Mouse (Mus musculus) adrenal gland, adult 8-10 months (tissue): ENCODE data around the gene Card11. TPM values are rescaled to one million over a fixed set of nuclear protein-coding genes. Genes with fewer than 3 reads are reported as not detected.

Source experiments
- DNase-seq: peaks from one replicate; pipeline ENCODE4 v3.0.0; 2022
- total RNA-seq, 4 experiments: library from RNA; stranded (reverse); gene quantifications; 2 replicates each; pipeline ENCODE4 v1.2.4; 2022

Card11 gene
- 1 to 10 TPM in 1 of 4 experiments, under 1 TPM in 3; 0.49 to 1.3 (median 0.85) TPM for total RNA-seq

DNA sequence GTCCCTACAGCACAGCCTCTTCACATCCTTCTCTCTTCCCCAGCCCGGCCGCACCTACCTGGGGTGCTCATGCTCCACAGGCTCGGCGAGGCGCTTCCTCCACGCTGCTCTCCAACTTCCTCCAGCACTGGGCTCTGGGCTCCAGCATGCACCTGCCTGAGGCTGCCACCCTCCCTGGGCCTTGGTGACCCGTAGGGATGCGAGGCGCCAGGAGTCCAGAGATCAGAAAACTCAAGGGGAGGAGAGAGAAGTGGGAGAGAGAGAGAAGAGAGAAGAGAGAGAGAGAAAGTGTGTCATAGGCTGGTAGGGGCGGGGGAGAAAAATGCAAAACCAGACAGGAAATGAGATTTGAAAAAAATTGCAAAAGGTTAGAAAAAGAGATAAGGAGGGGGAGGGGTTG, at the start of gene Card11:
Gene Card11 (minus strand): TSS at position 234 of the 400 bp plus-strand sequence.
- no peak for DNase-seq

DNA sequence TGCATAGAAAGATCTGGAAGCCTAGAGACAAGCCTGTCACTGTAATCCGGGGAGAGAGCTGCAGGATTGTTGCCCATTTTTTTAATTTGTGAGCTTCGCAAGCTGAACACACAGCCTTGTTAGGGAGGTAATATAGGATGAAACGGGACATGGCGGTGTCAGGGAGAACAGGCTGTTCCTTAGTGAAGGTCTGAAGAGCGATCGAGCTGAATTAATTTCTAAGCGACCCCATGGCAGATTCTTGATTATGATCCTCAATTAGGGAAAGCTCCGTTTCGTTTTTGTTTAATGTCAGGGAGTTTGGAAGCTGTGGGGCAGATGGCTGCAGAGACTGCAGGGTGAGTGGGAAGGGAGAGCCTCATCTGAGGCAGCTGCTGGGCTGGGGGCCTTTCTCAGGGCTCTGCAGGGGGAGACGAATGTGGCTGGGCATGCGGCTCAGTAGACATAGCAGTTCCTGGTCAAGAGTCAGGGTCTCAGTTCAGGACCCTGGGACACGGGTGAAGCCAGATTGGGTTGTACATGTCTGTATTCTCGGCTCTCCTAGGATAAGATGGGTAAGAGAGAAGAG, 47.4 kb upstream of the Card11 start:
- DNase-seq: no peak

DNA sequence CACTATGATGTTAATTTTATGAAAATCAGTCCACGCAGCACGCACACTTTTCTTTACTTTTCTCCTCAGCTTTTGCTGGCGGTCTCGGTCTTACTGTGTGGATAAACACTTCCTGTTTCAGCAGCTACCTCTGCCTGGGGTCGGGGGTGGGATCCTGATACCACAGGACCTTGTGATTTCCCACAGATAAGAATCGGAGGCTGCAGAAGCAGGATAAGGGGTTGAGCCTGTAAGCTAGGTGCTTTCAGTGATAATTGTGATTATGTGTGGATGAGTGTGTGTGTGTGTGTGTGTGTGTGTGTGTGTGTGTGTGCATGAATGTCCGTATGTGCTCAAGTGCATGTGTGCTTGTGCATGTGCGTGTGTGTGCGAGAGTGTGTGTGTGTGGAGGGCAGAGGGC, 44.6 kb upstream of the Card11 start:
- no peak for DNase-seq

- no peak for DNase-seq
Measured at GRCm38 (mm10) chr5:141043654-141044447, 43.5 kb upstream of the Card11 start.

DNA sequence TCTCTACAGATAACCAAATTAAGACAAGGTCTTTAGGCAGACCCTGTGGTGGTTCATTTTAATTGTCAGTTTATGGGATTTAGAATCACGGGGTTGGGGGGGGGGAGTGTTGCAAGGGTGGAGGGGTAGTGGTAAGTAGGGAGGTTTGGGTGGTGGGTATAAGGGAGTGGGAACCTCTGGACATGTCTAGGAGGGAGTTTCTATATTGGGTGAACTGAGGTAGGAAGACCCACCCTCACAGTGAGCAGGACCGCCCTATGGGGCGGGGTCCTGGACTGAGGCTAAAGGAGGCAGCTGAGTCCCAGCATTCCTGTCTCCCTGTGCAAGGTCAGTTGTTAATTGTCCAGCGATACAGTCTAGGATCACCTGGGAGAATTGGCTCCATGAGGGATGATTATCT, 42.0 kb upstream of the Card11 start:
- DNase-seq: no peak

DNA sequence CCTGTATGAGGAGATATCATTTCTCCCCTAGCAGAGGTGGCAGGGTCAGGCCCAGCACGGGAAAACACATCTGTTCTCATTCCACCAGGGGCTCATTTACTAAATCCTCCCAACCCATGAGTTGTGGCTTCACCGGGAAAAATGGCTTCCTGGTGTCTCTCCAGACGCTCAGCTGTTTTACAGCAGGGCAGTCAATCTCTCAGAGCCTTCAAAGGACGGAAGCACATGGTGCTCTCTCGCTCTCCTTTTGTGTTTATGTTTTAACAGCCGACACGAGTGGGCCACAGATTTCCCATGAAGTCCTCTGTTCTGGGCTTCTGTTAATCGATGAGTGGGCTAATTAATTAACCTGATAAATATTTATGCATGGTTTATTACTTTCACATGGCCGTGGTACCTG, 40.5 kb upstream of the Card11 start:
- no peak for DNase-seq

DNA sequence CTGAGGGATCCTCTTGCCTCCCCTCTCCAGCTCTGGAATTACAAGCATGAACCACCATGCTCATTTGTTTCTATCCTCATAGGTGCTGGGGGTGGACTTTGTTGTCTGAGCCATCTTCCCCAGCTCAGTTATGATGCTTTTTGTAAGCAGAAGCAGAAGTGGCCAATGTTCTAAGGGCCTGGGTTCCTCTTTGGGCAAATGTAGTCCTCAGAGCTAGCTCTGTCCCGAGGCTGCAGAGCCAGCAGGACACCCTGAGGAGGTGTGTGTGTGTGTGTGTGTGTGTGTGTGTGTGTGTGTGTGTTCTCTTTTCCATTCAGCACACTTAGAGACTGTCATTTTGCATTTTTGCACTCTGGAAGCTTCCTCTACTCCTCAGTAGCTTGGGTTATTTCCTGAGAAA, 38.0 kb upstream of the Card11 start:
- no peak for DNase-seq

GRCm38 (mm10) chr5:141035346-141035745, 35.0 kb upstream of the Card11 start:
- DNase-seq: no peak

DNA sequence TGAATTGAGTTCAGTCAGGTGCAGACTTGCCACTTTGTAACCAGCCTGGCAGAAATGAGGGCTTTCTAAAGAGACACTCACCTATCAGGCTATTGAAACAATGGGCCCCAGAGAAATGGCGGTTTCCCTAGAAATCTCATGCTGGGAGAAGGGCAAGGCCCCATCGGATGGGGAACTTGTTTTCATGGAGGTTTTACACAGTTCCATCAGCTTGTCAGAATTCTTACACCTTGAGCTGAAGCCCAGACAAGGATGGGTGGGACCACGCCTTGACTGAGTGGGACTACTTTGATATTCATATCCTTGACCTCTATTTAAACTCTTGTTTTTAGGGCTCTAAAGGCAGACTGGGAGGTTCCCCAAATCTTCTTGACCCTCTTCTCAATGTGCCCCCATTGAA, 33.9 kb upstream of the Card11 start:
- no peak for DNase-seq

- DNase-seq: no peak
Measured at GRCm38 (mm10) chr5:141033001-141033400, 32.6 kb upstream of the Card11 start.

- DNase-seq: no peak
Measured at GRCm38 (mm10) chr5:141029364-141029763, 29.0 kb upstream of the Card11 start.

- no peak for DNase-seq
Measured at GRCm38 (mm10) chr5:141025635-141026034, 25.3 kb upstream of the Card11 start.

DNA sequence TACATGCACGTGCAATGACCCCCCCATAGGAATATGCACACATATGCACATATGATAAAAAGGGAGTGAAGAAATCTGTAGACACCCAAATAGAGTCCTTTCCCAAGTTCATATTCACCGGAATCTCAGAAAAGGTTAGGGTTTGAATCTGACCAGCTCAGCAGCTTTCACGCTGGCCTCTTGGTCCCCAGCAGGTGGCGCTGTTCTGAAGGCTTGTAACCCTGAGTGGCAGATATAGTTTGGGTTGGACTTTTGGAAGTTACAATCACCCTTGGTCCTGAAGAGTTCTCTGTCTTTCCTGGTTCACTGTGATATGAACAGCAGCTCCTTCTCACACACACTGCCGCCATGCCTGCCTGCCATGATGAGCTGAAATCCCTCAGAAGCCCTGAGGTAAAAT, 24.1 kb upstream of the Card11 start:
- DNase-seq: no peak

GRCm38 (mm10) chr5:141017927-141018700, 17.7 kb upstream of the Card11 start:
- no peak for DNase-seq

GRCm38 (mm10) chr5:141016082-141016481, 15.7 kb upstream of the Card11 start:
- no peak for DNase-seq

- DNase-seq: no peak
Measured at GRCm38 (mm10) chr5:141014216-141014615, 13.8 kb upstream of the Card11 start.

DNA sequence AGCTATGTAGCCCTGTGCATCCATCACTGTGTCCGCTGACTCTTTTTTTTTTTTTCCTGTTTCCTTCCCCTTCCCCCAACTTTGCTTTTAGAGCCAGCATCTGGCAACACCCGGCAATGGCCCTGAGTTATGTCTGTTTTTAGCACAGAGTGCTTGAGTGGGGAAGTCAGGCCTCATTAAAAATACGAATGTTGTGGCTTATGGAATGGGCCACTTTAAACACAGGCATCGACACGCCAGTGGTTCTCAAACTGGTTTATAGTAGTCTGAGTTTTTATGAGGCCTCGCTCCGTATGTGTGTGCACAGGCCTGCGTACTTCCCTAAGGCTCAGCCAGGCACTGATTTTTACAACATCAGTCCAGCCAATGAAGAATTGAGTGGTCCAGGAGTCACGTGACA, 13.1 kb upstream of the Card11 start:
- DNase-seq: no peak

- DNase-seq: no peak
Measured at GRCm38 (mm10) chr5:141005491-141005890, 5.1 kb upstream of the Card11 start.

DNA sequence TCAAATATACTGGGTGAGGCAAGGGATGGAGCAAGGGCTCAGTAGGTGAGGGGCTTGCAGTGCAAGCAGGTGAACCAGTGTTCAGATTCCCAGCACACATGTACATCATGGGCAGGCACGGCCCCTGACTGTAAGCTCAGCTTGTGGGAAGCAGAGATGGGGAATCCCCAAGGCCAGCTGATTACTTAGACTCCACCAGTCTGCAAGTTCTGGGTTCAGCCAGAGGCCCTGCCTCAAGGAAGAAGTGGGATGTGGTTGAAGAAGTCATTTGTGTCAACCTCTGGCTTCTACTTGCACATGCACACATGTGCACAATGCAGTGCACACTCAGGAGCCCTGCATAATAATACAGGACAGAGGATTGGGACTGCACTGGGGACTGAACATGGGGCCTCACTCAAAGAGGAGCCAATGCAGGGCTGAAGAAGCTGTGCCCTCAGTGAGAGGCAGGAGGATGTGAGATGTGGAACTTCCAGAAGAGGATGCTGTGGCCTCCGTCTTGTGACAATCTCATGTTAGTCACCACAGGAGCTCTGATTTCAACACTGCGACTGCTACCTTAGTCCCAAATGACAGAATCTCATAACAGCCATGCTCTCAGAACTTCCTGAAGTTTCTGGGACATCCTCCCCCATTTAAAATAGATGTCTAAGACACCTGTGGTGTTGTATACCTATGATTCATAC, 3.8 kb upstream of the Card11 start:
- no peak for DNase-seq

DNA sequence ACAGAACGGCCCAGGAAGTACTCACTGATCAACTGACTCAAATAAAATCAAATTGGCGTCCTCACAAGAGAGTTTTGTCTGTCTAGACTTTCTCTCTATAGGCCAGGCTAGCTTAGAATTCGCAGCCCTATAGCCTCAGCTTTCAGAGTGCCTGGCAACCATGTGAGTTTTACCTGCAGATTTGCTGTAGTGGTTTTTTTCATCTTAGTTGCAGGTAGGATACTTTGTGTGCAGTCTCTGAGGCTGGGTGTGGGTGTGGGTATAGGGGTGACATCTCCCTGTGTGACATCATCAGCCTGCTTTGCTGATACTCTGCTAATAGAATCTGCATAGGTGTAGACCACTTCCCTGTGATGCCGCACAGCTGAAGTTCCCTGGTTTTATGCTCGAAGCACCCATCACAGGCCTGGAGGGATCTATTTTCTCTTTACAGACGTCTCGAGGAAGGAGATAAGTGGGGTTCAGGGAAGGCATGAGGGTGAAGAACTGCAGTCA, 1.2 kb downstream of the Card11 start:
- no peak for DNase-seq

GRCm38 (mm10) chr5:140997767-140998166, 2.6 kb downstream of the Card11 start:
- DNase-seq: no peak
